Mouse (Mus musculus) kidney, postnatal 0 days (tissue): ENCODE results near the gene Hist1h4j. TPM values are rescaled to one million over a fixed set of nuclear protein-coding genes. Genes with fewer than 3 reads are reported as not detected.
"Not testable (repeated sequence)": the region's sequence is repeated elsewhere in the genome, so short reads cannot be mapped to it uniquely, and the experiment has no call there.

Experiments
- ATAC-seq: fragments of 200-750 bp; cut with Nextera tagmentation; replicated peaks from 2 replicates; pipeline ENCODE4 v1.8.0; 2017; ENCODE audit warnings: low read depth, moderate number of reproducible peaks, moderate TSS enrichment, moderate library complexity; ENCODE audit not compliant: low FRiP score
- DNase-seq: peaks from one replicate; pipeline ENCODE4 v3.0.0-alpha.2; 2016; ENCODE audit warnings: low spot score
- H3K27ac ChIP-seq: fragments of 300-500 bp; sonication (generic); 2 replicates; pipeline ENCODE4 v1.5.1; 2014; ENCODE audit warnings: mild to moderate bottlenecking
- H3K27me3 ChIP-seq: fragments of 300-500 bp; sonication (generic); 2 replicates; pipeline ENCODE4 v1.6.1; 2014; ENCODE audit warnings: low read length, mixed read lengths; ENCODE audit not compliant: insufficient read depth
- H3K36me3 ChIP-seq: fragments of 300-500 bp; sonication (generic); 2 replicates; pipeline ENCODE4 v1.6.1; 2014; ENCODE audit warnings: low read length, mixed read lengths; ENCODE audit not compliant: insufficient read depth
- H3K4me1 ChIP-seq: fragments of 300-500 bp; sonication (generic); replicated peaks from 2 replicates; pipeline ENCODE4 v1.6.1; 2014; ENCODE audit warnings: antibody characterized with exemption, low read length, mixed read lengths; ENCODE audit not compliant: insufficient read depth
- H3K4me2 ChIP-seq: fragments of 300-500 bp; sonication (generic); 2 replicates; pipeline ENCODE4 v1.6.1; 2014; ENCODE audit warnings: mild to moderate bottlenecking, low read length, moderate library complexity, mixed read lengths
- H3K4me3 ChIP-seq: fragments of 300-500 bp; sonication (generic); replicated peaks from 2 replicates; pipeline ENCODE4 v1.5.1; 2014; ENCODE audit warnings: low read depth, low read length
- H3K9ac ChIP-seq: fragments of 300-500 bp; sonication (generic); 2 replicates; pipeline ENCODE4 v1.6.1; 2014; ENCODE audit warnings: low read depth, low read length
- H3K9me3 ChIP-seq: fragments of 300-500 bp; sonication (generic); replicated peaks from 2 replicates; pipeline ENCODE4 v1.6.1; 2016; ENCODE audit warnings: low read length, inconsistent platforms, mixed read lengths
- CTCF ChIP-seq: IDR thresholded peaks from 2 replicates; pipeline ENCODE4 v1.5.1; 2016; ENCODE audit warnings: antibody characterized with exemption, low read depth, mild to moderate bottlenecking, moderate library complexity
- WGBS: fragments of 180-500 bp; shearing (Covaris S2); extraction: QIAGEN DNeasy Blood & Tissue Kit; methylation state at CpG from one replicate; pipeline ENCODE4 v1.1.7; 2014; 5-methylcytosine and 5-hydroxymethylcytosine counted together
- polyA plus RNA-seq: library from polyadenylated mRNA; unstranded; fragments of >200 nt; fragmentation: Nextera tagmentation; extraction: Ambion mirVana; gene quantifications from 2 replicates; pipeline ENCODE4 v1.2.1, GENCODE M21; 2015

The Hist1h4j gene
- polyA plus RNA-seq, 1 experiment from 2014 or later = 0.34 TPM

GRCm38 (mm10) chr13:21755707-21756106, 20.8 kb downstream of the Hist1h4j start:
- no peak for ATAC-seq
- H3K4me2 ChIP-seq = 0 out of 2 replicates have a peak overlapping the region, but pooled peaks have one; percentile 7
- no peaks in the 10 kb centered on the region for H3K4me1 ChIP-seq
- no peak for DNase-seq
- H3K9me3 ChIP-seq = no peaks in the 10 kb centered on the region
- H3K4me3 ChIP-seq = no peak overlapping the region
- H3K27me3 ChIP-seq = no peaks in the 10 kb centered on the region
- H3K27ac ChIP-seq = no peak overlapping the region
- WGBS = 34% methylated on average over 1 of the region's 1 CpGs
- no peak overlapping the region for H3K9ac ChIP-seq
- TF ChIP-seq CTCF = no peak
- no peaks in the 10 kb centered on the region for H3K36me3 ChIP-seq

GRCm38 (mm10) chr13:21778814-21779766, 44.2 kb downstream of the Hist1h4j start:
- no peak for TF ChIP-seq CTCF
- Histone ChIP-seq H3K9ac (peak overlapping the region; percentile 75), H3K4me3 (peak overlapping the region; percentile 48), H3K9me3 (no peaks in the 10 kb centered on the region), H3K27ac (peak overlapping the region; percentile 88), H3K27me3 (no peaks in the 10 kb centered on the region), H3K4me2 (peak overlapping the region; percentile 82), H3K4me1 (no peaks in the 10 kb centered on the region), H3K36me3 (no peaks in the 10 kb centered on the region)
- ATAC-seq (peak; percentile 90), DNase-seq (peak; percentile 97)
- 3% methylated on average over 33 of the region's 33 CpGs for WGBS

GRCm38 (mm10) chr13:21779767-21780731, 45.2 kb downstream of the Hist1h4j start, which contains the start of gene Hist1h1b:
Hist1h1b (minus strand) TSS chr13:21780625.
- DNase-seq = peak; percentile 87
- TF ChIP-seq CTCF = no peak
- peak within 1 kb of the TSS; percentile 48 for H3K4me3 ChIP-seq

GRCm38 (mm10) chr13:21781021-21781555, 46.2 kb downstream of the Hist1h4j start:
- ATAC-seq (no peak), DNase-seq (peak; percentile 11)
- H3K36me3 ChIP-seq = no peaks in the 10 kb centered on the region
- H3K27ac ChIP-seq = peak overlapping the region; percentile 88
- no peak for TF ChIP-seq CTCF
- peak overlapping the region; percentile 82 for H3K4me2 ChIP-seq
- H3K9me3 ChIP-seq = no peaks in the 10 kb centered on the region
- no peaks in the 10 kb centered on the region for H3K4me1 ChIP-seq
- H3K9ac ChIP-seq = no peak overlapping the region
- H3K27me3 ChIP-seq = no peaks in the 10 kb centered on the region
- 40% methylated on average over 6 of the region's 6 CpGs for WGBS
- H3K4me3 ChIP-seq = peak overlapping the region; percentile 48; the same call in 1 of the 2 replicates

More at GRCm38 (mm10) chr13:21779767-21780731, 45.2 kb downstream of the Hist1h4j start, which contains the start of gene Hist1h1b:
- Histone ChIP-seq H3K36me3 (no peaks in the 10 kb centered on the region), H3K9me3 (no peaks in the 10 kb centered on the region), H3K27ac (peak within 1 kb of the TSS; percentile 88), H3K4me1 (no peaks in the 10 kb centered on the region), H3K9ac (peak within 1 kb of the TSS; percentile 75), H3K4me2 (peak within 1 kb of the TSS; percentile 82), H3K27me3 (no peaks in the 10 kb centered on the region)
- ATAC-seq = peak; percentile 18
- under 1% methylated on average over 44 of the region's 44 CpGs for WGBS

- no peak overlapping the region for H3K9ac ChIP-seq
- H3K27me3 ChIP-seq = no peaks in the 10 kb centered on the region
- ATAC-seq (no peak), DNase-seq (no peak)
- no peaks in the 10 kb centered on the region for H3K4me1 ChIP-seq
- H3K27ac ChIP-seq = no peak overlapping the region
- H3K4me2 ChIP-seq = 0 out of 2 replicates have a peak overlapping the region, but pooled peaks have one; percentile 4
- no peak for TF ChIP-seq CTCF
- no peaks in the 10 kb centered on the region for H3K36me3 ChIP-seq
- 89% methylated on average over 1 of the region's 1 CpGs for WGBS
- no peaks in the 10 kb centered on the region for H3K9me3 ChIP-seq
- H3K4me3 ChIP-seq = no peak overlapping the region
Observed at GRCm38 (mm10) chr13:21781639-21782038, 46.8 kb downstream of the Hist1h4j start.

GRCm38 (mm10) chr13:21782361-21783254, 47.7 kb downstream of the Hist1h4j start:
- not testable (repeated sequence) for H3K36me3 ChIP-seq, H3K4me1 ChIP-seq, H3K9me3 ChIP-seq, H3K27me3 ChIP-seq, ATAC-seq
- H3K4me2 ChIP-seq = peak overlapping the region; percentile 62
- DNase-seq = peak; percentile 74
- peak overlapping the region; percentile 35 for H3K4me3 ChIP-seq
- under 1% methylated on average over 14 of the region's 35 CpGs for WGBS
- H3K9ac ChIP-seq = peak overlapping the region; percentile 61
- H3K27ac ChIP-seq = peak overlapping the region; percentile 78
